Mouse (Mus musculus) hindbrain, embryonic 16.5 days (tissue): Measurements from ENCODE around the gene Aldh2. TPM values are rescaled to one million over a fixed set of nuclear protein-coding genes. Genes with fewer than 3 reads are reported as not detected.

ENCODE experiments used
- ATAC-seq: fragments of 200-750 bp; cut with Nextera tagmentation; 2 replicates; pipeline ENCODE4 v1.8.0; 2017; ENCODE audit warnings: moderate TSS enrichment, moderate library complexity
- H3K27ac ChIP-seq: fragments of 300-500 bp; sonication (generic); 2 replicates; pipeline ENCODE4 v1.5.1; 2014; ENCODE audit warnings: low read depth, mild to moderate bottlenecking, control low read depth, low read length, moderate library complexity
- H3K27me3 ChIP-seq: fragments of 300-500 bp; sonication (generic); replicated peaks from 2 replicates; pipeline ENCODE4 v1.6.1; 2014; ENCODE audit warnings: low read length; ENCODE audit not compliant: control insufficient read depth, insufficient read depth
- H3K36me3 ChIP-seq: fragments of 300-500 bp; sonication (generic); 2 replicates; pipeline ENCODE4 v1.6.1; 2014; ENCODE audit warnings: mild to moderate bottlenecking, low read length, moderate library complexity, mixed read lengths; ENCODE audit not compliant: control insufficient read depth, insufficient read depth
- H3K4me1 ChIP-seq: fragments of 300-500 bp; sonication (generic); 2 replicates; pipeline ENCODE4 v1.6.1; 2014; ENCODE audit warnings: low read depth, low read length; ENCODE audit not compliant: control insufficient read depth, insufficient read depth
- H3K4me2 ChIP-seq: fragments of 300-500 bp; sonication (generic); 2 replicates; pipeline ENCODE4 v1.6.1; 2014; ENCODE audit warnings: mild to moderate bottlenecking, low read length, control low read depth, moderate library complexity
- H3K4me3 ChIP-seq: fragments of 300-500 bp; sonication (generic); 2 replicates; pipeline ENCODE4 v1.5.1; 2014; ENCODE audit warnings: mild to moderate bottlenecking, low read length, control low read depth, moderate library complexity
- H3K9ac ChIP-seq: fragments of 300-500 bp; sonication (generic); 2 replicates; pipeline ENCODE4 v1.6.1; 2014; ENCODE audit warnings: low read depth, mild to moderate bottlenecking, control low read depth, low read length, moderate library complexity
- H3K9me3 ChIP-seq: fragments of 300-500 bp; sonication (generic); 2 replicates; pipeline ENCODE4 v1.6.1; 2014; ENCODE audit warnings: mild to moderate bottlenecking, low read length, moderate library complexity; ENCODE audit not compliant: control insufficient read depth
- WGBS: fragments of 180-500 bp; shearing (Covaris S2); extraction: QIAGEN DNeasy Blood & Tissue Kit; methylation state at CpG from one replicate; pipeline ENCODE4 v1.1.7; 2014; 5-methylcytosine and 5-hydroxymethylcytosine counted together
- polyA plus RNA-seq: library from polyadenylated mRNA; unstranded; fragments of >200 nt; fragmentation: Nextera tagmentation; extraction: Ambion mirVana; gene quantifications from 2 replicates; pipeline ENCODE4 v1.2.1, GENCODE M21; 2015

Gene Aldh2
- polyA plus RNA-seq, 1 experiment from 2014 or later, result 156 TPM

GRCm38 (mm10) chr5:121544910-121545792 lies 48.5 kb downstream of the Aldh2 start, which contains the start of the genes Adam1a and Gm42878:
Gene Adam1a (minus strand): TSS chr5:121545482.
Gene Gm42878 (minus strand): TSS chr5:121545482.
- Histone ChIP-seq H3K9me3 (no peaks in the 10 kb centered on the region), H3K27me3 (no peaks in the 10 kb centered on the region), H3K4me2 (peak within 1 kb of the TSS; percentile 96), H3K9ac (peak within 1 kb of the TSS; percentile 86), H3K4me3 (peak within 1 kb of the TSS; percentile 74), H3K36me3 (no peaks in the 10 kb centered on the region), H3K4me1 (peaks cover 27% of the 10 kb centered on the region), H3K27ac (peak within 1 kb of the TSS; percentile 99)
- 1% methylated on average over 53 of the region's 97 CpGs for WGBS
- ATAC-seq, result peak; percentile 62

GRCm38 (mm10) chr5:121543370-121543769 lies 50.3 kb downstream of the Aldh2 start:
- ATAC-seq, result no peak

DNA sequence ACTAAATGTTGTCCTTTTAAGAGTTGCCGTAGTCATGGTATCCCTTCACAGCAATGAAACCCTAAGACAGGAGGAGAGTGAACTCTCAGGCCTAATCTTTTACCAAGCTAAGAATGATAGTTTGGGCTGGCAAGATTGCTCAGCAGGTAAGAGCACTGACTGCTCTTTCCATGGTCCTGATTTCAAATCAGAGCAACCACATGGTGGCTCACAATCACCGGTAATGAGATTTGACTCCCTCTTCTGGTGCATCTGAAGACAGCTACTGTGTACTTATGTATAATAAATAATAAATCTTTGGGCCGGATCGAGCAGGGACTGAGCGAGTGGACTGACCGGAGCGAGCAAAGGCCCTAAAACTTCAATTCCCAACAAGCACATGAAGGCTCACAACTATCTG lies 52.4 kb downstream of the Aldh2 start:
- Histone ChIP-seq H3K27ac (no peak overlapping the region), H3K4me3 (no peak overlapping the region), H3K4me1 (peaks cover 21% of the 10 kb centered on the region), H3K36me3 (peaks cover 5% of the 10 kb centered on the region), H3K27me3 (no peaks in the 10 kb centered on the region), H3K9me3 (no peaks in the 10 kb centered on the region), H3K4me2 (no peak overlapping the region), H3K9ac (no peak overlapping the region)
- 86% methylated on average over 7 of the region's 7 CpGs for WGBS
- ATAC-seq, result no peak

More at GRCm38 (mm10) chr5:121543370-121543769, 50.3 kb downstream of the Aldh2 start:
- H3K9me3 ChIP-seq, result no peaks in the 10 kb centered on the region
- H3K36me3 ChIP-seq, result no peaks in the 10 kb centered on the region
- H3K9ac ChIP-seq, result no peak overlapping the region
- no peaks in the 10 kb centered on the region for H3K27me3 ChIP-seq
- H3K4me3 ChIP-seq, result no peak overlapping the region
- H3K4me1 ChIP-seq, result peaks cover 27% of the 10 kb centered on the region
- no peak overlapping the region for H3K27ac ChIP-seq
- no peak overlapping the region for H3K4me2 ChIP-seq
- WGBS, result 87% methylated on average over 3 of the region's 3 CpGs

GRCm38 (mm10) chr5:121540066-121540465 lies 53.6 kb downstream of the Aldh2 start:
- no peak overlapping the region for H3K27ac ChIP-seq
- 95% methylated on average over 5 of the region's 5 CpGs for WGBS
- H3K4me1 ChIP-seq, result peaks cover 21% of the 10 kb centered on the region
- H3K4me2 ChIP-seq, result no peak overlapping the region
- H3K4me3 ChIP-seq, result no peak overlapping the region
- peaks cover 14% of the 10 kb centered on the region for H3K36me3 ChIP-seq
- no peaks in the 10 kb centered on the region for H3K27me3 ChIP-seq
- H3K9ac ChIP-seq, result no peak overlapping the region
- H3K9me3 ChIP-seq, result no peaks in the 10 kb centered on the region
- ATAC-seq, result no peak

DNA sequence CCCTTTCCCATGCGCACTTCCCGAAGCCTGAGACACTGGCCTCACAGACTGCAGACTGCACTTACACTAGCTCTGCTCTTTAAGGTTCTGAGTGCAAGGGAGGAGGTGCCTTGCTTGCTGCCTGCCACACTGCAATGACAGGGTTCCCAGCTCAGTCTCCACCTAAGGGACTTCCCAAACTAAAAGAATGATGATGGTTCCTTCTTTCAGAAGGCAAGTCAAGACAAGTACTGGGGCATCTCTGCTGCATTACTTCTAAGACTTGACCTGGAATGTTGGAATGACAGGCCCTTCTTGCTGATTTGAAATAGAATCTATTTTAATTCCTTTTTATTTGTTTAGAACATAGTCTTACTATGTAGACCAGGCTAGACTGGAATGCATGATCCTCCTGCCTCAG lies 56.0 kb downstream of the Aldh2 start:
- Histone ChIP-seq H3K9me3 (no peaks in the 10 kb centered on the region), H3K27me3 (no peaks in the 10 kb centered on the region), H3K4me1 (peaks cover 3% of the 10 kb centered on the region), H3K4me2 (no peak overlapping the region), H3K9ac (no peak overlapping the region), H3K36me3 (peaks cover 28% of the 10 kb centered on the region), H3K27ac (no peak overlapping the region), H3K4me3 (no peak overlapping the region)
- no peak for ATAC-seq
- WGBS, result 70% methylated on average over 2 of the region's 2 CpGs

DNA sequence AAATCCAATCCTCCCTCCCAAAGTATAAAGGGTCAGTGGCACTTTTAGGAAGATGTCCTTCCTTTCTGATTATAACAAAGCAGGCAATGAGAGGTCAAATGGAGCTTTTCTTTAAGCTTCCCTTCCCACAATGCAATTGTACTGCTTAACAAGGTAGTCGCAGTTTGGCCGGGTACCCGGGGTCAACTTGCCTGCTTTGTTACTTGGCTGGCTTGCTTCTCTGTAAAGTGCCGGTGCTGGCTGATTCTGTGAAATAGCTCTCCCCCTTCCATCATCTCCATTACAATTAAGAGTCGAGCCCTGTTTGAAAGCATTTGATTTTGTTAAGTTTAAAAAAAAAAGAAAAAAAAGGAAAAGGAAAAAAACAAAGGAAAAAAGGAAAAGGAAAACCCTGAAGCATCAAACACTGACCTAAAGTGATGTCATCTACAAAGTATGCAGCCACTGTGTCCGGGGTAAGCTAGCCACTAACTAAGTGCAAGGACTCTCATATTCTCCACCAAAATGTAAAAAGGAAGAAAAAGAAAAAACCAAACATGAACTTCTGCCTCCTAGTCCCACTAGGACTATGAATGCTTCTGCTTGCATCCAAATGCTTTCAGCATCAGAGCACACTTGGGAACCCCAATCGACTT lies 56.6 kb downstream of the Aldh2 start:
- no peaks in the 10 kb centered on the region for H3K9me3 ChIP-seq
- no peak for ATAC-seq
- 57% methylated on average over 7 of the region's 7 CpGs for WGBS
- H3K4me2 ChIP-seq, result no peak overlapping the region
- no peaks in the 10 kb centered on the region for H3K4me1 ChIP-seq
- no peaks in the 10 kb centered on the region for H3K27me3 ChIP-seq
- peaks cover 31% of the 10 kb centered on the region for H3K36me3 ChIP-seq
- no peak overlapping the region for H3K4me3 ChIP-seq
- no peak overlapping the region for H3K9ac ChIP-seq
- no peak overlapping the region for H3K27ac ChIP-seq

GRCm38 (mm10) chr5:121535116-121535515 lies 58.5 kb downstream of the Aldh2 start:
- no peak overlapping the region for H3K4me3 ChIP-seq
- H3K27me3 ChIP-seq, result no peaks in the 10 kb centered on the region
- H3K4me1 ChIP-seq, result no peaks in the 10 kb centered on the region
- H3K9me3 ChIP-seq, result no peaks in the 10 kb centered on the region
- H3K27ac ChIP-seq, result no peak overlapping the region
- H3K9ac ChIP-seq, result no peak overlapping the region
- WGBS, result 90% methylated on average over 3 of the region's 3 CpGs
- ATAC-seq, result no peak
- no peak overlapping the region for H3K4me2 ChIP-seq
- H3K36me3 ChIP-seq, result peaks cover 41% of the 10 kb centered on the region

- no peak for ATAC-seq
- H3K36me3 ChIP-seq, result peaks cover 41% of the 10 kb centered on the region
- H3K4me1 ChIP-seq, result no peaks in the 10 kb centered on the region
- H3K27ac ChIP-seq, result no peak overlapping the region
- 94% methylated on average over 5 of the region's 5 CpGs for WGBS
- no peak overlapping the region for H3K9ac ChIP-seq
- H3K4me3 ChIP-seq, result no peak overlapping the region
- no peaks in the 10 kb centered on the region for H3K9me3 ChIP-seq
- no peaks in the 10 kb centered on the region for H3K27me3 ChIP-seq
- H3K4me2 ChIP-seq, result no peak overlapping the region
Measured at GRCm38 (mm10) chr5:121534521-121534920, 59.1 kb downstream of the Aldh2 start.

- Histone ChIP-seq H3K9ac (no peak overlapping the region), H3K27me3 (no peaks in the 10 kb centered on the region), H3K9me3 (no peaks in the 10 kb centered on the region), H3K27ac (no peak overlapping the region), H3K4me3 (no peak overlapping the region), H3K4me2 (no peak overlapping the region), H3K36me3 (peaks cover 42% of the 10 kb centered on the region), H3K4me1 (no peaks in the 10 kb centered on the region)
- ATAC-seq, result no peak
- WGBS, result 70% methylated on average over 8 of the region's 8 CpGs
Measured at GRCm38 (mm10) chr5:121526961-121527360, 66.7 kb downstream of the Aldh2 start.
